Mouse (Mus musculus) cerebellum, adult 11-12 months (tissue): Measurements from ENCODE around the gene Efna5.

Experiments
- DNase-seq: peaks from one replicate; pipeline ENCODE4 v3.0.0; 2022

The Efna5 gene

GRCm38 (mm10) chr17:62852822-62853608 lies 28.1 kb downstream of the Efna5 start:
- no peak for DNase-seq

- no peak for DNase-seq
These were observed 29.8 kb downstream of the Efna5 start for GRCm38 (mm10) chr17:62851268-62851667.

- no peak for DNase-seq
These were observed 30.5 kb downstream of the Efna5 start for GRCm38 (mm10) chr17:62850603-62851002.

GRCm38 (mm10) chr17:62849676-62850075 lies 31.4 kb downstream of the Efna5 start:
- no peak for DNase-seq

GRCm38 (mm10) chr17:62845656-62846055 lies 35.5 kb downstream of the Efna5 start:
- no peak for DNase-seq

- no peak for DNase-seq
These were observed 36.8 kb downstream of the Efna5 start for GRCm38 (mm10) chr17:62844329-62844728.

GRCm38 (mm10) chr17:62837336-62837735 lies 43.8 kb downstream of the Efna5 start:
- DNase-seq: no peak

- DNase-seq: no peak
These were observed 44.5 kb downstream of the Efna5 start for GRCm38 (mm10) chr17:62836598-62837106.

GRCm38 (mm10) chr17:62832550-62833127 lies 48.5 kb downstream of the Efna5 start:
- DNase-seq: no peak

- DNase-seq: no peak
These were observed 53.6 kb downstream of the Efna5 start for GRCm38 (mm10) chr17:62827549-62827948.

GRCm38 (mm10) chr17:62821219-62821618 lies 59.9 kb downstream of the Efna5 start:
- no peak for DNase-seq

- no peak for DNase-seq
These were observed 61.2 kb downstream of the Efna5 start for GRCm38 (mm10) chr17:62819931-62820330.

- no peak for DNase-seq
These were observed 62.3 kb downstream of the Efna5 start for GRCm38 (mm10) chr17:62818821-62819220.

GRCm38 (mm10) chr17:62818337-62818736 lies 62.8 kb downstream of the Efna5 start:
- DNase-seq: no peak

GRCm38 (mm10) chr17:62816879-62817278 lies 64.2 kb downstream of the Efna5 start:
- no peak for DNase-seq

GRCm38 (mm10) chr17:62813461-62813860 lies 67.7 kb downstream of the Efna5 start:
- DNase-seq: no peak

GRCm38 (mm10) chr17:62807891-62808290 lies 73.2 kb downstream of the Efna5 start:
- no peak for DNase-seq

GRCm38 (mm10) chr17:62806646-62807045 lies 74.5 kb downstream of the Efna5 start:
- no peak for DNase-seq

GRCm38 (mm10) chr17:62802748-62803147 lies 78.4 kb downstream of the Efna5 start:
- no peak for DNase-seq

GRCm38 (mm10) chr17:62797272-62797671 lies 83.8 kb downstream of the Efna5 start:
- no peak for DNase-seq

- no peak for DNase-seq
These were observed 91.5 kb downstream of the Efna5 start for GRCm38 (mm10) chr17:62789291-62790290.

GRCm38 (mm10) chr17:62788783-62789182 lies 92.3 kb downstream of the Efna5 start:
- DNase-seq: no peak

- DNase-seq: no peak
These were observed 93.3 kb downstream of the Efna5 start for GRCm38 (mm10) chr17:62787855-62788254.
